Mouse (Mus musculus): ENCODE data around the gene Eogt.

GRCm38 (mm10) chr6:97124336-97125010 is 24.5 kb downstream of the Eogt start:
- no peak for TF ChIP-seq CTCF (IDR thresholded peaks at IDR 0.05; ENCODE audit: low read depth)
- no peak for TF ChIP-seq EP300 (IDR thresholded peaks at IDR 0.05; ENCODE audit: low read depth)
